Mouse (Mus musculus) myocyte (in vitro differentiated cells): ENCODE results near the gene Hhex. TPM values are rescaled to one million over a fixed set of nuclear protein-coding genes. Genes with fewer than 3 reads are reported as not detected.

ENCODE experiments used
- H3K27me3 ChIP-seq: one replicate; pipeline ENCODE4 v1.6.1; 2011; ENCODE audit not compliant: control insufficient read depth, insufficient read depth, insufficient read length
- H3K36me3 ChIP-seq: one replicate; pipeline ENCODE4 v1.6.1; 2011; ENCODE audit not compliant: control insufficient read depth, insufficient read depth
- H3K4me2 ChIP-seq: one replicate; pipeline ENCODE4 v1.6.1; 2011; ENCODE audit warnings: low read depth, control low read depth
- H3K4me3 ChIP-seq: one replicate; pipeline ENCODE4 v1.5.1; 2011; ENCODE audit warnings: mild to moderate bottlenecking, control low read depth, moderate library complexity
- H3K79me2 ChIP-seq: one replicate; pipeline ENCODE4 v1.6.1; 2011; ENCODE audit not compliant: control insufficient read depth, insufficient read depth
- H3ac ChIP-seq: one replicate; pipeline ENCODE4 v1.6.1; 2011; ENCODE audit not compliant: control insufficient read depth, insufficient read length
- CEBPB ChIP-seq: IDR thresholded peaks from 2 replicates; pipeline ENCODE4 v1.6.1; 2011; ENCODE audit warnings: mild to moderate bottlenecking, moderate library complexity; ENCODE audit not compliant: poor library complexity, insufficient read depth, severe bottlenecking
- E2F4 ChIP-seq: IDR thresholded peaks from one replicate; pipeline ENCODE4 v1.6.1; 2011; ENCODE audit warnings: mild to moderate bottlenecking, control low read depth, moderate library complexity; ENCODE audit not compliant: insufficient read depth
- MAX ChIP-seq: IDR thresholded peaks from one replicate; pipeline ENCODE4 v1.6.1; 2011; ENCODE audit warnings: low read depth, mild to moderate bottlenecking, control low read depth
- MYOD1 ChIP-seq, 3 experiments: IDR thresholded peaks; one replicate each; pipeline ENCODE4 v1.6.1; 2011; ENCODE audit warnings: control low read depth in 2 of 3, low read depth in 2 of 3, mild to moderate bottlenecking in 2 of 3, moderate library complexity in 1 of 3; ENCODE audit not compliant: insufficient read length in 2 of 3, control insufficient read depth in 1 of 3
- MYOG ChIP-seq, 3 experiments: IDR thresholded peaks; one replicate each; pipeline ENCODE4 v1.6.1; 2011; ENCODE audit warnings: control low read depth in 2 of 3, low read depth in 2 of 3, mild to moderate bottlenecking in 2 of 3; ENCODE audit not compliant: insufficient read length in 2 of 3, control insufficient read depth in 1 of 3, insufficient read depth in 1 of 3
- POLR2A ChIP-seq: IDR thresholded peaks from one replicate; pipeline ENCODE4 v1.6.1; 2011; ENCODE audit warnings: low read depth, mild to moderate bottlenecking, control low read depth, moderate library complexity; ENCODE audit not compliant: insufficient read length
- POLR2AphosphoS2 ChIP-seq: IDR thresholded peaks from one replicate; pipeline ENCODE4 v1.6.1; 2011; ENCODE audit warnings: low read depth, control low read depth; ENCODE audit not compliant: insufficient read length
- REST ChIP-seq: IDR thresholded peaks from one replicate; pipeline ENCODE4 v1.6.1; 2011; ENCODE audit warnings: mild to moderate bottlenecking, control low read depth, moderate library complexity; ENCODE audit not compliant: insufficient read depth, insufficient read length
- SRF ChIP-seq: IDR thresholded peaks from one replicate; pipeline ENCODE4 v1.6.1; 2011; ENCODE audit warnings: low read depth; ENCODE audit not compliant: control insufficient read depth, insufficient read length
- TCF12 ChIP-seq: IDR thresholded peaks from one replicate; pipeline ENCODE4 v1.6.1; 2011; ENCODE audit warnings: mild to moderate bottlenecking, control low read depth; ENCODE audit not compliant: poor library complexity, insufficient read depth, severe bottlenecking
- TCF3 ChIP-seq: IDR thresholded peaks from one replicate; pipeline ENCODE4 v1.6.1; 2011; ENCODE audit warnings: low read depth, control low read depth; ENCODE audit not compliant: insufficient read length
- USF1 ChIP-seq: IDR thresholded peaks from one replicate; pipeline ENCODE4 v1.6.1; 2011; ENCODE audit warnings: low read depth, mild to moderate bottlenecking, control low read depth, moderate library complexity
- polyA plus RNA-seq: library from polyadenylated mRNA; unstranded; fragments of >200 nt; fragmentation: generic; extraction: Trizol; gene quantifications from one replicate; pipeline ENCODE4 v1.2.1, GENCODE M21; 2012; ENCODE audit warnings: missing spikeins

The Hhex gene
- polyA plus RNA-seq, 1 experiment, result 0.44 TPM

DNA sequence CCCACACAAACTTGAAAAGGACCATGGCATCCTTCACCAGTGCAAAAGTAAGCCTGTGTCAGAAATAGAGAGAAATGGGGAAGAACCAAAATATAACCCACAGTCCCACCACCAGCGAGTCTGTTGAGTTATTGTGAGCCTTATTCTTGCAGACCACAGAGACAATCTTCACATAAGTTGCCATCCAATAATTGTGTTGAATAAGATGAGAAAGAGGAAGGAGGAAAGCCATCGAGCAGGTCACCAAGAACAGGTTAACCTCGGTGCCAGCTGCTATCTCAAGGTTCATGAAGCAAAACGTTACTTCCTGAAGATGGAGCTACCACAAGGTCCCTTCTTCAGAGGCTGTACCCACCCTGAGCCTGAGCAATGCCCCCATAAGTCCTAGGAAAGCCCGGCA, 32.4 kb downstream of the Hhex start:
- Histone ChIP-seq H3K4me2 (no peak overlapping the region), H3ac (no peak overlapping the region), H3K27me3 (no peaks in the 10 kb centered on the region), H3K36me3 (no peaks in the 10 kb centered on the region), H3K79me2 (no peaks in the 10 kb centered on the region), H3K4me3 (no peak overlapping the region)
- TF ChIP-seq POLR2AphosphoS2 (no peak), REST (no peak), CEBPB (no peak), USF1 (no peak), TCF12 (no peak), SRF (no peak), MYOG (IDR thresholded peaks at IDR 0.05; ENCODE audit: control insufficient read depth in 1 of 3, insufficient read depth in 1 of 3, insufficient read length in 2 of 3, low read depth in 2 of 3) (no peak), MAX (no peak), POLR2A (no peak)

DNA sequence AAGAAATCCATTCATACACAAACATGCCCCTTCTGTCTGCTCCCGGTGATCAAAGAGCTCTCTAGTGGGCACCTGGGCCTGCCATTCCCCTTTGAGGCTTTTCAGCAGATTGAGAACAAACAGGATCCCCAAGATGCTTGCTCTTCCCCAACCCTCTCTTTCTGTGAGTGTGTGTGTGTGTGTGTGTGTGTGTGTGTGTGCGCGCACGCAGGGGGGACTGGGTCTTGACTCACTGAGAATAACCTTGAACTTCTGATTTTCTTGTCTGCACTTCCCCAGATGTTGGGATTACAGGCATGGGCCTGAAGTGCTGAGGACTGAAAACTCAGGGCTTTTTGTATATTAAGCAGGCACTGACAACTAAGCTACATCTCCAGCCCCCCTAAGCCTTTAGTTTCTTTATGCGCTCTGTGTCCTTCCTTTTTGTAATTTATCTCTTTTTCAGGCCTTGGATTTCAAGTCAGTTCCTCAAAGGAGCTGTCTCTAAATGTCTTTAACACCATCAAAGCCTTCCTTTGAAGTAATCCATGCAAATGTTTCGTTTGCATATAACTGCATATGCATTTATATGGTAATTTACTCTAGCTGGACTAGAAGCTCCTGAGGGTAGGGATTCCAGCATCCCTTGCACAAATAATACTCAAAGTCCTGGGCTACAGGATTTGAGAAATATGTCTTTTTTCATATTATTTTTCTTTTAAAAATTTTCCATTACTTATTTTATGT, 34.4 kb downstream of the Hhex start:
- Histone ChIP-seq H3ac (no peak overlapping the region), H3K36me3 (no peaks in the 10 kb centered on the region), H3K79me2 (no peaks in the 10 kb centered on the region), H3K4me3 (no peak overlapping the region), H3K27me3 (no peaks in the 10 kb centered on the region), H3K4me2 (no peak overlapping the region)
- TF ChIP-seq TCF12 (no peak), MAX (no peak), POLR2AphosphoS2 (no peak), CEBPB (no peak), SRF (no peak), E2F4 (no peak)

DNA sequence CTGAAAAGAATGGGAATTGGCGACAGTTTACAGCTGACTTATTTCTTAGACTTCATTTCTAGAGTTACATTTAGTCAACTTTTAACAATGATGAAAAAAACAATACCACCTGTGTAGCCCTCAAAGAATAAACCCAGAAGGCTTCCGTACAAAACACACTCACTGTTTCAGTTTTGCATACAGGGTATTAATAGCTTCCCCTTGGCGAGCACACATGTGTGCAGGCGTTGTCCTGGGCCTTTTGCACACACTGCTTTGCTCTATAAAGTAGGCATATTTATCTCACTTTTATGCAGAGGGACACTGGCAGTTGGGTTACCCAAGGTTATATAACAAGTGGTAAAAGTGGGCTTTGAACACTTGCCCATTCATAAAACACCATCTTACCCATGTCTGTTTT, 37.1 kb downstream of the Hhex start:
- Histone ChIP-seq H3K27me3 (no peaks in the 10 kb centered on the region), H3K79me2 (no peaks in the 10 kb centered on the region), H3K36me3 (no peaks in the 10 kb centered on the region), H3ac (no peak overlapping the region), H3K4me2 (no peak overlapping the region), H3K4me3 (no peak overlapping the region)
- TF ChIP-seq REST (no peak), TCF3 (no peak), CEBPB (no peak), MAX (no peak), POLR2A (no peak), E2F4 (no peak)

DNA sequence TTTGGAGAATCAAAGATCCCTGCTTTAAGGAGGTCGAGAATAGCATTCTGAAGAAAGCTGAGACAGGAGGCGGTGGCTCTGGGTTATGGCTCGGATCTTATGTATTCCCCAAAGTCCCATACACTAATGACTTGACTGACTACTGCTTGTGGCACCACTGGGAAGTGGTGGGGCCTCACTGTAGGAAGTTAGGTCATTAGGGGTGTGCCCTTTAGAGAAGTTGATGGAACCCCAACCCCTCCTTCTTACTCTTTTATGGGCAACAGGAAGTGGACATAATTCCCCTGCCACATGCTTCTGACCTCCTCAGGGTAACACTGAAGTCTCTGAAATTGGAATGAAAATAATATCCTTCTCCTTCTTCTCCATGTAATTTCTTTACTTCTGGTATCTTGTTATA, 38.0 kb downstream of the Hhex start:
- Histone ChIP-seq H3ac (no peak overlapping the region), H3K4me2 (no peak overlapping the region), H3K36me3 (no peaks in the 10 kb centered on the region), H3K79me2 (no peaks in the 10 kb centered on the region), H3K27me3 (no peaks in the 10 kb centered on the region), H3K4me3 (no peak overlapping the region)
- TF ChIP-seq POLR2AphosphoS2, result no peak

- no peak for TF ChIP-seq TCF3
- Histone ChIP-seq H3K4me2 (no peak overlapping the region), H3ac (no peak overlapping the region), H3K4me3 (no peak overlapping the region), H3K27me3 (no peaks in the 10 kb centered on the region), H3K36me3 (no peaks in the 10 kb centered on the region), H3K79me2 (no peaks in the 10 kb centered on the region)
Measured at GRCm38 (mm10) chr19:37481704-37482103, 47.1 kb downstream of the Hhex start.

DNA sequence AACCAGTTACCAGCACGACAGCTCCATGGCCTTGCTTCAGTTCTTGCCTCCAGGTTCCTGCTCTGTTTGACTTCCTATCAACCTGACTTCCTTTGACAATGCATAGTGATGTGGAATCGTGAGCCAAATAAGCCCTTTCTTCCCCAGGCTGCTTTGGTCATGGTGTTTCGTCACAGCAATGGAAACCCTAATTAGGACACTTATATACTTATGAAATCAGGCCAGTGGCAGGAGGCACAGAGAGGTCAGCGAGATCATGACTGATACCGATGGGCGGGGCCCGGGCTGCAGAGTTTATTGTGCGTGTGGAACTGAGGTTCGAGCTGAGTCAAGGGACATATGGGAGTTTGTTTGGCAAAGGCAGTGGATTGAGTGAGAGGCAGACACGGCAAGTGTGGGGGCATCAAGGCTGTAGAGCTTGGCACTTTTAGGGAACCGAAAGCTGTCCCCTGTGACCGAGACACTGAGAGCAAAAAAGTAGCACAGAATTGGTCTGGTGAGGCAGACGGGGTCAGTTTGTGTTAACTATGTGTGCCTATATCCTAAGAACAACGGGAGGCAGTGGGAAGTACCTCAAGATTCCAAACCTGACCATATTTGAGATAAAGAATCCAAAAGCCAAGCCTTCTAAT, 48.1 kb downstream of the Hhex start:
- Histone ChIP-seq H3K4me2 (no peak overlapping the region), H3K79me2 (no peaks in the 10 kb centered on the region), H3K36me3 (no peaks in the 10 kb centered on the region), H3K27me3 (no peaks in the 10 kb centered on the region), H3K4me3 (no peak overlapping the region), H3ac (no peak overlapping the region)
- TF ChIP-seq MAX (no peak), SRF (no peak), REST (no peak), TCF3 (no peak), MYOD1 (IDR thresholded peaks at IDR 0.05; ENCODE audit: control insufficient read depth in 1 of 3, insufficient read length in 2 of 3, low read depth in 2 of 3) (no peak), CEBPB (no peak), TCF12 (no peak), E2F4 (no peak), USF1 (no peak), MYOG (IDR thresholded peaks at IDR 0.05; ENCODE audit: control insufficient read depth in 1 of 3, insufficient read depth in 1 of 3, insufficient read length in 2 of 3, low read depth in 2 of 3) (no peak), POLR2A (no peak), POLR2AphosphoS2 (no peak)
